8 mouse cellular contexts compared by ENCODE assay signal in genomic region chr4:135439188-135439647, GRCm38 (mm10). TPM values are rescaled to one million over a fixed set of nuclear protein-coding genes. Genes with fewer than 3 reads are reported as not detected.
DNase-seq lines count a peak whose midpoint lies in the region; ATAC-seq lines count a peak whose summit lies in the region.

No protein-coding gene starts in this region.

- no peak overlapping the region for H3K4me3 ChIP-seq in limb, embryonic 11.5 days (ENCODE audit: low read depth, low read length)
- peak overlapping the region; percentile 29 for H3K4me3 ChIP-seq in midbrain, embryonic 10.5 days
- H3K4me3 ChIP-seq in stomach, embryonic 14.5 days (ENCODE audit: low read depth, low read length), result no peak overlapping the region

- WGBS in limb, embryonic 11.5 days, result 5% methylated on average over 15 of the region's 15 CpGs
- 7% methylated on average over 15 of the region's 15 CpGs for WGBS in midbrain, embryonic 10.5 days
- 2% methylated on average over 15 of the region's 15 CpGs for WGBS in stomach, embryonic 14.5 days

- peak overlapping the region; percentile 26; the same call in 1 of the 2 replicates for H3K4me2 ChIP-seq in limb, embryonic 11.5 days (ENCODE audit: low read depth, severe bottlenecking)
- peak overlapping the region; percentile 23 for H3K4me2 ChIP-seq in stomach, embryonic 14.5 days (replicated peaks; ENCODE audit: low read depth, low read length)

- DNase-seq in 3134 (ENCODE audit: extremely low read depth, insufficient read length, low spot score) (peak; percentile 91), R1 (ENCODE audit: low read depth, low spot score) (peak; percentile 91)
- DNase-seq in limb, embryonic 11.5 days (ENCODE audit: low spot score), result peak; percentile 78
- DNase-seq in midbrain, embryonic 10.5 days (ENCODE audit: low spot score), result peak; percentile 73
- no peak for DNase-seq in layer of hippocampus, postnatal 10 days (ENCODE audit: low spot score in 2 of 2)

- no peaks in the 10 kb centered on the region for H3K9me3 ChIP-seq in limb, embryonic 11.5 days (ENCODE audit: control insufficient read depth, low read length)
- no peaks in the 10 kb centered on the region for H3K9me3 ChIP-seq in midbrain, embryonic 10.5 days (replicated peaks)
- H3K9me3 ChIP-seq in stomach, embryonic 14.5 days (ENCODE audit: control insufficient read depth, low read depth, low read length), result no peaks in the 10 kb centered on the region

- H3K27ac ChIP-seq in limb, embryonic 11.5 days (replicated peaks; ENCODE audit: low read depth, low read length), result no peak overlapping the region
- H3K27ac ChIP-seq in midbrain, embryonic 10.5 days (replicated peaks), result peak overlapping the region; percentile 71
- peak overlapping the region; percentile 72; the same call in 1 of the 2 replicates for H3K27ac ChIP-seq in stomach, embryonic 14.5 days (ENCODE audit: low read length)

- no peaks in the 10 kb centered on the region for H3K27me3 ChIP-seq in limb, embryonic 11.5 days (ENCODE audit: control insufficient read depth, insufficient read depth, low read length)
- peaks cover 10% of the 10 kb centered on the region; the same call in 1 of the 2 replicates for H3K27me3 ChIP-seq in midbrain, embryonic 10.5 days (ENCODE audit: low read depth, poor library complexity, severe bottlenecking)
- no peaks in the 10 kb centered on the region for H3K27me3 ChIP-seq in stomach, embryonic 14.5 days (ENCODE audit: control insufficient read depth, insufficient read depth, low read length)

- ATAC-seq in erythroblast, adult 5-6 weeks (replicated peaks; ENCODE audit: low FRiP score, poor library complexity, severe bottlenecking), result peak; percentile 86
- ATAC-seq in hematopoietic stem cell, adult 5-6 weeks (replicated peaks in 1 of 2; ENCODE audit: insufficient read depth in 1 of 2, low FRiP score in 2 of 2, low TSS enrichment in 1 of 2, low read depth in 1 of 2, poor library complexity in 2 of 2, severe bottlenecking in 2 of 2), result peak; percentile 88 to 95
- peak; percentile 68 for ATAC-seq in limb, embryonic 11.5 days (ENCODE audit: insufficient number of reproducible peaks, low FRiP score, low TSS enrichment, low read depth)
- peak; percentile 91 for ATAC-seq in stomach, embryonic 14.5 days (ENCODE audit: insufficient number of reproducible peaks, insufficient read depth, low FRiP score, low read depth)

- 0 out of 2 replicates have a peak, but pooled peaks cover 5% of the 10 kb centered on the region for H3K4me1 ChIP-seq in limb, embryonic 11.5 days (ENCODE audit: control insufficient read depth, insufficient read depth, low read length)
- H3K4me1 ChIP-seq in midbrain, embryonic 10.5 days, result peaks cover 18% of the 10 kb centered on the region
- peaks cover 7% of the 10 kb centered on the region; the same call in 1 of the 2 replicates for H3K4me1 ChIP-seq in stomach, embryonic 14.5 days (ENCODE audit: control insufficient read depth, insufficient read depth, low read length)

- peak overlapping the region; percentile 48 for H3K9ac ChIP-seq in limb, embryonic 11.5 days (ENCODE audit: low read length)
- H3K9ac ChIP-seq in stomach, embryonic 14.5 days (replicated peaks; ENCODE audit: low read depth, low read length), result 0 out of 2 replicates have a peak overlapping the region, but pooled peaks have one; percentile 1

- no peaks in the 10 kb centered on the region for H3K36me3 ChIP-seq in limb, embryonic 11.5 days (ENCODE audit: control insufficient read depth, insufficient read depth, low read length)
- H3K36me3 ChIP-seq in midbrain, embryonic 10.5 days, result no peaks in the 10 kb centered on the region
- H3K36me3 ChIP-seq in stomach, embryonic 14.5 days (ENCODE audit: control insufficient read depth, insufficient read depth, low read length), result no peaks in the 10 kb centered on the region

RNA-seq across cellular contexts. Expression of gene Rcan3, which starts 5.6 kb away (rescaled TPM):
- total RNA-seq in erythroblast, adult 5-6 weeks (2015; ENCODE audit: low replicate concordance), result 1.5 and 5.0 TPM in 2 replicates
- 4.1 and 5.7 TPM in 2 replicates for total RNA-seq in erythroblast, adult 5-6 weeks (2017; ENCODE audit: low replicate concordance)
- total RNA-seq in hematopoietic stem cell, adult 5-6 weeks (2017), result 7.4 and 8.9 TPM in 2 replicates
- 7.1 and 9.6 TPM in 2 replicates for polyA plus RNA-seq in limb, embryonic 11.5 days (2014; fragmentation: Nextera tagmentation; extraction: Ambion mirVana)
- polyA plus RNA-seq in midbrain, embryonic 10.5 days (2016; fragmentation: Nextera tagmentation; extraction: Ambion mirVana), result 9.4 and 10.3 TPM in 2 replicates
- polyA plus RNA-seq in stomach, embryonic 14.5 days (2014; fragmentation: Nextera tagmentation; extraction: Ambion mirVana), result 17.7 and 19.0 TPM in 2 replicates
- total RNA-seq in layer of hippocampus, postnatal 10 days (2021), result 10 to 100 TPM; 45.8 to 46.2 TPM

RNA-seq across cellular contexts. Expression of gene Ncmap, which starts 41.2 kb away (rescaled TPM):
- total RNA-seq in erythroblast, adult 5-6 weeks (2015; ENCODE audit: low replicate concordance), result not detected in 2 replicates
- total RNA-seq in erythroblast, adult 5-6 weeks (2017; ENCODE audit: low replicate concordance), result not detected in 2 replicates
- 1.8 TPM in 1 of 2 replicates, not detected in the other for total RNA-seq in hematopoietic stem cell, adult 5-6 weeks (2017)
- polyA plus RNA-seq in limb, embryonic 11.5 days (2014; fragmentation: Nextera tagmentation; extraction: Ambion mirVana), result 0.30 and 0.64 TPM in 2 replicates
- 0.36 and 0.57 TPM in 2 replicates for polyA plus RNA-seq in midbrain, embryonic 10.5 days (2016; fragmentation: Nextera tagmentation; extraction: Ambion mirVana)
- 21.1 and 23.4 TPM in 2 replicates for polyA plus RNA-seq in stomach, embryonic 14.5 days (2014; fragmentation: Nextera tagmentation; extraction: Ambion mirVana)
- total RNA-seq in layer of hippocampus, postnatal 10 days (2021), result 1 to 10 TPM in 1 of 2 experiments, under 1 TPM in 1; 0.82 to 1.2 TPM

RNA-seq across cellular contexts. Expression of gene Stpg1, which starts 55.4 kb away (rescaled TPM):
- not detected in 2 replicates for total RNA-seq in erythroblast, adult 5-6 weeks (2015; ENCODE audit: low replicate concordance)
- not detected in 2 replicates for total RNA-seq in erythroblast, adult 5-6 weeks (2017; ENCODE audit: low replicate concordance)
- total RNA-seq in hematopoietic stem cell, adult 5-6 weeks (2017), result 0.50 TPM in 1 of 2 replicates, not detected in the other
- polyA plus RNA-seq in limb, embryonic 11.5 days (2014; fragmentation: Nextera tagmentation; extraction: Ambion mirVana), result 0.13 TPM in 1 of 2 replicates, not detected in the other
- polyA plus RNA-seq in midbrain, embryonic 10.5 days (2016; fragmentation: Nextera tagmentation; extraction: Ambion mirVana), result 0.32 and 0.42 TPM in 2 replicates
- polyA plus RNA-seq in stomach, embryonic 14.5 days (2014; fragmentation: Nextera tagmentation; extraction: Ambion mirVana), result 0.39 TPM in 1 of 2 replicates, not detected in the other
- total RNA-seq in layer of hippocampus, postnatal 10 days (2021), result 1 to 10 TPM; 1.1 to 2.3 TPM

RNA-seq across cellular contexts. Expression of gene Nipal3, which starts 55.6 kb away (rescaled TPM):
- 33.9 and 40.3 TPM in 2 replicates for total RNA-seq in erythroblast, adult 5-6 weeks (2015; ENCODE audit: low replicate concordance)
- total RNA-seq in erythroblast, adult 5-6 weeks (2017; ENCODE audit: low replicate concordance), result 64.3 and 130 TPM in 2 replicates
- total RNA-seq in hematopoietic stem cell, adult 5-6 weeks (2017), result 20.1 and 37.6 TPM in 2 replicates
- polyA plus RNA-seq in limb, embryonic 11.5 days (2014; fragmentation: Nextera tagmentation; extraction: Ambion mirVana), result 2.1 and 2.6 TPM in 2 replicates
- polyA plus RNA-seq in midbrain, embryonic 10.5 days (2016; fragmentation: Nextera tagmentation; extraction: Ambion mirVana), result 2.1 and 2.3 TPM in 2 replicates
- polyA plus RNA-seq in stomach, embryonic 14.5 days (2014; fragmentation: Nextera tagmentation; extraction: Ambion mirVana), result 5.9 and 7.4 TPM in 2 replicates
- 10 to 100 TPM; 60.9 to 66.2 TPM for total RNA-seq in layer of hippocampus, postnatal 10 days (2021)

Comparison
In these comparisons a context has a peak if more than half of its experiments do, and no peak if none do; other contexts are left out.
1. DNase-seq: peak in 3134 (single experiment), R1 (single experiment), limb, embryonic 11.5 days (single experiment) and midbrain, embryonic 10.5 days (single experiment); none in layer of hippocampus, postnatal 10 days (0 of 2).
2. Peak in every context shown above with its lines, with median percentiles within 50 percentile points of each other: ATAC-seq.